In the genomic region with DNA sequence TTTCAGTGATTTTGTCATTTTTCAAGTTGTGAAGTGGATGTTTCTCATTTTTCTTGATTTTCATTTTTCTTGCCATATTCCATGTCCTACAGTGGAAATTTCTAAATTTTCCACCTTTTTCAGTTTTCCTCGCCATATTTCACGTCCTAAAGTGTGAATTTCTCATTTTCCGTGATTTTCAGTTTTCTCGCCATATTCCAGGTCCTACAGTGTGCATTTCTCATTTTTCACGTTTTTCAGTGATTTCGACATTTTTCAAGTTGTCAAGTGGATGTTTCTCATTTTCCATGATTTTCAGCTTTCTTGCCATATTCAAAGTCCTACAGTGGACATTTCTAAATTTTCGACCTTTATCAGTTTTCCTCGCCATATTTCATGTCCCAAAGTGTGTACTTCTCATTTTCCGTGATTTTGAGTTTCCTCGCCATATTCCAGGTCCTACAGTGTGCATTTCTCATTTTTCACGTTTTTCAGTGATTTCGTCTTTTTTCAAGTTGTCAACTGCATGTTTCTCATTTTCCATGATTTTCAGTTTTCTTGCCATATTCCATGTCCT, we compare ENCODE assay signal across 16 mouse cellular contexts. TPM values are rescaled to one million over a fixed set of nuclear protein-coding genes. Genes with fewer than 3 reads are reported as not detected.
A peak's percentile ranks its signal among the peaks of the same experiment; 100 is the strongest.
DNase-seq lines count a peak whose midpoint lies in the region; TF ChIP-seq lines count a peak whose summit lies in the region.
"Not testable (repeated sequence)": the region's sequence is repeated elsewhere in the genome, so short reads cannot be mapped to it uniquely, and the experiment has no call there.
"Had no signal": no experiment of that assay in that cellular context is flagged by ENCODE, and none has a peak within 500 bp of the region (broad histone marks: within the 10 kb centered on the region; RNA-seq: fewer than 3 reads in every experiment).

Gene Gm10717, plus strand, starts transcription at position 506 of the 556 bp plus-strand sequence.

- not testable (repeated sequence) for H3K27ac ChIP-seq in layer of hippocampus, adult 2 months

- DNase-seq in adrenal gland, adult 2 months: peak; percentile 3
- DNase-seq in frontal cortex, postnatal 10 days (ENCODE audit: low spot score in 2 of 2): peak; percentile 9 to 60
- peak; percentile 23 to 47 for DNase-seq in heart, postnatal 14 days
- peak; percentile 72 to 78 for DNase-seq in layer of hippocampus, adult 2 months (ENCODE audit: low spot score in 2 of 2)
- DNase-seq in left cerebral cortex, postnatal 14 days (ENCODE audit: low spot score in 2 of 2): peak; percentile 58 to 79
- DNase-seq in natural killer cell, adult 2 months (ENCODE audit: low spot score in 2 of 2): peak; percentile 5 to 23
- DNase-seq in spleen, postnatal 10 days (ENCODE audit: low spot score in 2 of 2): peak; percentile 61 to 71
- peak; percentile 11 to 60 for DNase-seq in urinary bladder, adult 18-20 months (ENCODE audit: low spot score in 2 of 2)

- intact Hi-C loops in heart, postnatal 14 days (cut with DNase I); left cerebral cortex, postnatal 14 days (cut with DNase I): not testable (repeated sequence)

- H3K4me3 ChIP-seq in layer of hippocampus, adult 2 months: not testable (repeated sequence)

- TF ChIP-seq CTCF in layer of hippocampus, adult 2 months (conservative IDR thresholded peaks at IDR 0.05): not testable (repeated sequence)

RNA-seq across cellular contexts. Expression of gene Gm10717, which starts in this region (rescaled TPM):
- total RNA-seq in adrenal gland, adult 2 months (2021): under 1 TPM in 1 of 2 experiments, not detected in 1; 0.49 TPM
- polyA plus RNA-seq in adrenal gland, adult 2 months (2012; rRNA removed): not detected in 2 replicates
- total RNA-seq in heart, postnatal 14 days (2021): not detected
- total RNA-seq in layer of hippocampus, adult 2 months (2021): not detected
- under 1 TPM in 1 of 2 experiments, not detected in 1; 0.68 TPM for total RNA-seq in left cerebral cortex, postnatal 14 days (2021)
- total RNA-seq: gastrocnemius, adult 2 months; left cerebral cortex, postnatal 36 days had no signal
- polyA plus RNA-seq: embryonic facial prominence, embryonic 13.5 days; forebrain, embryonic 11.5 days; kidney, embryonic 14.5 days; liver, embryonic 12.5 days; neural tube, embryonic 14.5 days; testis, adult 2 months had no signal

Comparison
In these comparisons a context has a peak if more than half of its experiments do, and no peak if none do; other contexts are left out.
1. Peak in DNase-seq in adrenal gland, adult 2 months; RNA of the gene not detected or under 1 TPM.
2. Peak in DNase-seq in heart, postnatal 14 days; RNA of the gene not detected or under 1 TPM.
3. Peak in DNase-seq in layer of hippocampus, adult 2 months; RNA of the gene not detected or under 1 TPM.
4. Peak in DNase-seq in left cerebral cortex, postnatal 14 days; RNA of the gene not detected or under 1 TPM.
5. DNase-seq: peak in every context shown above with its lines; median percentile 75 in layer of hippocampus, adult 2 months; 68 in left cerebral cortex, postnatal 14 days; 66 in spleen, postnatal 10 days; 36 in urinary bladder, adult 18-20 months; 35 in heart, postnatal 14 days; 34 in frontal cortex, postnatal 10 days; 14 in natural killer cell, adult 2 months; 3 in adrenal gland, adult 2 months.